Mouse (Mus musculus) limb, embryonic 11.5 days (tissue): Measurements from ENCODE around the gene Frat2. TPM values are rescaled to one million over a fixed set of nuclear protein-coding genes. Genes with fewer than 3 reads are reported as not detected.
A peak's percentile ranks its signal among the peaks of the same experiment; 100 is the strongest.

Experiments
- ATAC-seq: fragments of 200-750 bp; cut with Nextera tagmentation; 2 replicates; pipeline ENCODE4 v1.8.0; 2017; ENCODE audit warnings: low read depth; ENCODE audit not compliant: insufficient number of reproducible peaks, low FRiP score, low TSS enrichment
- DNase-seq: peaks from one replicate; pipeline ENCODE4 v3.0.0-alpha.2; 2015; ENCODE audit warnings: low spot score
- H3K27ac ChIP-seq: fragments of 300-500 bp; sonication (generic); replicated peaks from 2 replicates; pipeline ENCODE4 v1.5.1; 2014; ENCODE audit warnings: low read depth, mild to moderate bottlenecking, low read length
- H3K27me3 ChIP-seq: fragments of 300-500 bp; sonication (generic); 2 replicates; pipeline ENCODE4 v1.6.1; 2014; ENCODE audit warnings: mild to moderate bottlenecking, low read length, mixed read lengths; ENCODE audit not compliant: control insufficient read depth, insufficient read depth
- H3K36me3 ChIP-seq: fragments of 300-500 bp; sonication (generic); 2 replicates; pipeline ENCODE4 v1.6.1; 2014; ENCODE audit warnings: mild to moderate bottlenecking, low read length, moderate library complexity, mixed read lengths; ENCODE audit not compliant: control insufficient read depth, insufficient read depth
- H3K4me1 ChIP-seq: fragments of 300-500 bp; sonication (generic); 2 replicates; pipeline ENCODE4 v1.6.1; 2014; ENCODE audit warnings: low read length, mixed read lengths; ENCODE audit not compliant: control insufficient read depth, insufficient read depth
- H3K4me2 ChIP-seq: fragments of 300-500 bp; sonication (generic); 2 replicates; pipeline ENCODE4 v1.6.1; 2014; ENCODE audit warnings: low read depth, mild to moderate bottlenecking, moderate library complexity; ENCODE audit not compliant: severe bottlenecking
- H3K4me3 ChIP-seq: fragments of 300-500 bp; sonication (generic); 2 replicates; pipeline ENCODE4 v1.5.1; 2014; ENCODE audit warnings: low read depth, low read length
- H3K9ac ChIP-seq: fragments of 300-500 bp; sonication (generic); 2 replicates; pipeline ENCODE4 v1.6.1; 2014; ENCODE audit warnings: mild to moderate bottlenecking, low read length
- H3K9me3 ChIP-seq: fragments of 300-500 bp; sonication (generic); 2 replicates; pipeline ENCODE4 v1.6.1; 2016; ENCODE audit warnings: low read length; ENCODE audit not compliant: control insufficient read depth
- WGBS: fragments of 180-500 bp; shearing (Covaris S2); extraction: QIAGEN DNeasy Blood & Tissue Kit; methylation state at CpG from one replicate; pipeline ENCODE4 v1.1.7; 2014; 5-methylcytosine and 5-hydroxymethylcytosine counted together
- polyA plus RNA-seq: library from polyadenylated mRNA; unstranded; fragments of >200 nt; fragmentation: Nextera tagmentation; extraction: Ambion mirVana; gene quantifications from 2 replicates; pipeline ENCODE4 v1.2.1, GENCODE M21; 2014

Gene Frat2
- polyA plus RNA-seq, 1 experiment from 2014 or later: 2.4 TPM

DNA sequence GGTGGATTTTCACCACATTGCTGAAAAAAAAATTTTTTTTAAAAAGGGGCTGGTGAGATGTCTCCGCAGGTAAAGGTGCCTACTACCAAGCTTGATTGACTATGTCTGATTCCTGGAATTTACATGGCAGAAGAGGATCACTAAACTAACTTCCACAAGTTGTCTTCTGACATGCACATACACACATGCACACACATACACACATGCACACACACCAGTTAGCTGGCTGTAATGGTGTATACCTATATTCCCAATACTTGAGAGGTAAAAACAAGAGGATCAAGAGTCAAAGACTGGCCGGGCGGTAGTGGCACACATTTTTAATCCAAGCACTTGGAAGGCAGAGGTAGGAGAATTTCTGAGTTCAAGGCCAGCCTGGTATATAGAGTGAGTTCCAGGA, 8.2 kb downstream of the Frat2 start:
- Histone ChIP-seq H3K9me3 (no peaks in the 10 kb centered on the region), H3K27me3 (no peaks in the 10 kb centered on the region), H3K27ac (no peak overlapping the region), H3K4me3 (no peak overlapping the region), H3K9ac (no peak overlapping the region), H3K4me2 (no peak overlapping the region), H3K4me1 (no peaks in the 10 kb centered on the region), H3K36me3 (no peaks in the 10 kb centered on the region)
- DNase-seq (no peak), ATAC-seq (no peak)
- WGBS: 96% methylated on average over 3 of the region's 3 CpGs

- 36% methylated on average over 6 of the region's 6 CpGs for WGBS
- Histone ChIP-seq H3K4me1 (no peaks in the 10 kb centered on the region), H3K27ac (no peak overlapping the region), H3K4me3 (no peak overlapping the region), H3K9me3 (no peaks in the 10 kb centered on the region), H3K9ac (no peak overlapping the region), H3K27me3 (no peaks in the 10 kb centered on the region), H3K4me2 (no peak overlapping the region), H3K36me3 (no peaks in the 10 kb centered on the region)
- no peak for DNase-seq
- no peak for ATAC-seq
Observed at GRCm38 (mm10) chr19:41838808-41839207, 9.1 kb downstream of the Frat2 start.

GRCm38 (mm10) chr19:41837917-41838261, 10.0 kb downstream of the Frat2 start:
- Histone ChIP-seq H3K4me2 (no peak overlapping the region), H3K9me3 (no peaks in the 10 kb centered on the region), H3K27me3 (no peaks in the 10 kb centered on the region; the same call in 1 of the 2 replicates), H3K4me3 (no peak overlapping the region), H3K36me3 (no peaks in the 10 kb centered on the region), H3K4me1 (no peaks in the 10 kb centered on the region), H3K9ac (no peak overlapping the region), H3K27ac (no peak overlapping the region)
- 58% methylated on average over 4 of the region's 4 CpGs for WGBS
- ATAC-seq (no peak), DNase-seq (peak; percentile 18)

DNA sequence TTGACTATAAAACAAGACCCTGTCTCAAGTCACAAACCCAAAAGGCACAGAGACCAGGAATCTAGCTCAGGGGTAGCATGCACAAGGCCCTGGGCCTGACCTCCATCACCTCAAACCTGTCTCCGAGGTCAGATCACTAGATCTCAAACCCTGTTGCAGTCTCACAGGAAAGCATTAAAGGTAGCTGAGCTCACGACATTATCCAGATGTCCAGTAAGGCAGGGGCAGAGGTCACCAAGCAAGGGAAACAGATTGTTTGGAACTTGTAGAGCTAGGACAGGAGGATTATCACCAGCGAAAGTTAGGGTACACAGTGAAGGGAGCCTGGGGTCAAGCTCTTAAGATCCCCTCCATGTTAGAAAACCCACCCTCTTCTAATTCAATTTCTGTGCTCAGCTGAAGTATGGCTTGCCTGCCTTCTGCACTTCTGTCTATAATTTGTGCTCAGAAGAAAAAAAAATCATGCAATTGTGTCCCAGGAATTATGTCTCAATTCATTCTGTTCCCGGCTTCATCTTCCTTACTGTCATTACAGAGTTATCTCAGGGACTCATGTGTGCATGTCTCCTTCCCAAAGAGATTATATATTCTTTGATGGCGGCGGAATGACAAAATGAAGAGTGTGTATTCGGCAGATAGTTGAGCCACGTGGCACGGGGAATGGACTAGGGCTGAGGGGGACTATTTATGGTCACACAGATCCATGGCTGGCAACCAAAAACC, 10.6 kb downstream of the Frat2 start:
- peaks cover 4% of the 10 kb centered on the region for H3K27me3 ChIP-seq
- H3K36me3 ChIP-seq: no peaks in the 10 kb centered on the region
- no peak overlapping the region for H3K4me2 ChIP-seq
- 50% methylated on average over 9 of the region's 9 CpGs for WGBS
- H3K9ac ChIP-seq: no peak overlapping the region
- no peak overlapping the region for H3K4me3 ChIP-seq
- H3K9me3 ChIP-seq: no peaks in the 10 kb centered on the region
- H3K27ac ChIP-seq: no peak overlapping the region
- no peaks in the 10 kb centered on the region for H3K4me1 ChIP-seq
- no peak for ATAC-seq
- DNase-seq: peak; percentile 21

GRCm38 (mm10) chr19:41836719-41837118, 11.2 kb downstream of the Frat2 start:
- Histone ChIP-seq H3K27me3 (peaks cover 10% of the 10 kb centered on the region), H3K27ac (no peak overlapping the region)

DNA sequence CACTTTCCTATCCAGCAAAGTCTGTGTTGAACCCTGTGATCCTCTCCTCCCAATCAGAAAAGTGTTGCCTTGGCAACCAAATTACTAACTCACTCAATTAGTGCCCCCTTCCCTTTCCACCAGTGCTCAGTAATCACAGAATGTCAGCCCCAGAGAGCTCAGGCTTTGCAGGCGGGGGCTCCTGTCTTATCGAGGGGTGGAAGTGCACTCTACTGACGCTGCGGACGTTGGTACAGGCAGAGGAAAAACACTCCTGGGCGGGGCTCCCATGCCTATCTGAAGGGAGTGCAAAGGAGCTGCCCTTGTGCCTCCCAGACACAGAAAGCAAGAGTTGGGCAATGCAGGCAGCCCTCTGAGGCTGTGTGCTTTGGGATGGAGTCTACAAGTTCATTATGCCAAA, 12.1 kb downstream of the Frat2 start:
- H3K9ac ChIP-seq: no peak overlapping the region
- H3K27me3 ChIP-seq: peaks cover 13% of the 10 kb centered on the region
- no peaks in the 10 kb centered on the region for H3K36me3 ChIP-seq
- 2% methylated on average over 6 of the region's 6 CpGs for WGBS
- ATAC-seq: no peak
- no peak overlapping the region for H3K27ac ChIP-seq
- peak; percentile 39 for DNase-seq
- no peaks in the 10 kb centered on the region for H3K9me3 ChIP-seq
- peaks cover 6% of the 10 kb centered on the region for H3K4me1 ChIP-seq
- no peak overlapping the region for H3K4me2 ChIP-seq
- no peak overlapping the region for H3K4me3 ChIP-seq

More at GRCm38 (mm10) chr19:41836719-41837118, 11.2 kb downstream of the Frat2 start:
- Histone ChIP-seq H3K9ac (no peak overlapping the region), H3K4me2 (no peak overlapping the region), H3K36me3 (no peaks in the 10 kb centered on the region), H3K4me1 (peaks cover 4% of the 10 kb centered on the region), H3K4me3 (no peak overlapping the region), H3K9me3 (no peaks in the 10 kb centered on the region)
- DNase-seq: no peak
- 50% methylated on average over 3 of the region's 3 CpGs for WGBS
- ATAC-seq: no peak

GRCm38 (mm10) chr19:41835407-41835806, 12.5 kb downstream of the Frat2 start:
- Histone ChIP-seq H3K9ac (no peak overlapping the region), H3K27me3 (peaks cover 17% of the 10 kb centered on the region), H3K4me2 (no peak overlapping the region), H3K36me3 (no peaks in the 10 kb centered on the region), H3K9me3 (no peaks in the 10 kb centered on the region), H3K27ac (no peak overlapping the region), H3K4me3 (no peak overlapping the region), H3K4me1 (peaks cover 9% of the 10 kb centered on the region)
- 57% methylated on average over 6 of the region's 6 CpGs for WGBS
- ATAC-seq: no peak
- DNase-seq: no peak

- ATAC-seq (no peak), DNase-seq (peak; percentile 22)
- no peak overlapping the region for H3K9ac ChIP-seq
- 67% methylated on average over 13 of the region's 13 CpGs for WGBS
- no peak overlapping the region for H3K4me2 ChIP-seq
- H3K4me1 ChIP-seq: peaks cover 11% of the 10 kb centered on the region
- no peak overlapping the region for H3K27ac ChIP-seq
- no peaks in the 10 kb centered on the region for H3K36me3 ChIP-seq
- no peaks in the 10 kb centered on the region for H3K9me3 ChIP-seq
- peaks cover 19% of the 10 kb centered on the region for H3K27me3 ChIP-seq
- H3K4me3 ChIP-seq: no peak overlapping the region
Observed at GRCm38 (mm10) chr19:41832501-41833201, 15.3 kb downstream of the Frat2 start.
